Mouse (Mus musculus): ENCODE results near the gene Rfxap.
"Not testable (repeated sequence)": the region's sequence is repeated elsewhere in the genome, so short reads cannot be mapped to it uniquely, and the experiment has no call there.

The Rfxap gene

GRCm38 (mm10) chr3:54765521-54765920 lies 42.1 kb downstream of the Rfxap start:
- DNase-seq, result not testable (repeated sequence)

- DNase-seq, result peak; percentile 35
Measured at GRCm38 (mm10) chr3:54764418-54764817, 43.2 kb downstream of the Rfxap start.

GRCm38 (mm10) chr3:54761258-54761657 lies 46.3 kb downstream of the Rfxap start:
- DNase-seq, result no peak

GRCm38 (mm10) chr3:54760321-54761115 lies 47.1 kb downstream of the Rfxap start:
- DNase-seq, result no peak

- DNase-seq, result no peak
Measured at GRCm38 (mm10) chr3:54759211-54759610, 48.4 kb downstream of the Rfxap start.

- DNase-seq, result no peak
Measured at GRCm38 (mm10) chr3:54757446-54757845, 50.1 kb downstream of the Rfxap start.

GRCm38 (mm10) chr3:54756058-54756457 lies 51.5 kb downstream of the Rfxap start:
- DNase-seq, result peak; percentile 27

- peak; percentile 72 for DNase-seq
Measured at GRCm38 (mm10) chr3:54755145-54756041, 52.2 kb downstream of the Rfxap start, which contains the start of gene Smad9. TSS of gene Smad9 (plus strand) at chr3:54755582.

- no peak for DNase-seq
Measured at GRCm38 (mm10) chr3:54753411-54753810, 54.2 kb downstream of the Rfxap start.
